Mouse (Mus musculus): ENCODE data around the gene Sh3bp1.

Gene Sh3bp1

DNA sequence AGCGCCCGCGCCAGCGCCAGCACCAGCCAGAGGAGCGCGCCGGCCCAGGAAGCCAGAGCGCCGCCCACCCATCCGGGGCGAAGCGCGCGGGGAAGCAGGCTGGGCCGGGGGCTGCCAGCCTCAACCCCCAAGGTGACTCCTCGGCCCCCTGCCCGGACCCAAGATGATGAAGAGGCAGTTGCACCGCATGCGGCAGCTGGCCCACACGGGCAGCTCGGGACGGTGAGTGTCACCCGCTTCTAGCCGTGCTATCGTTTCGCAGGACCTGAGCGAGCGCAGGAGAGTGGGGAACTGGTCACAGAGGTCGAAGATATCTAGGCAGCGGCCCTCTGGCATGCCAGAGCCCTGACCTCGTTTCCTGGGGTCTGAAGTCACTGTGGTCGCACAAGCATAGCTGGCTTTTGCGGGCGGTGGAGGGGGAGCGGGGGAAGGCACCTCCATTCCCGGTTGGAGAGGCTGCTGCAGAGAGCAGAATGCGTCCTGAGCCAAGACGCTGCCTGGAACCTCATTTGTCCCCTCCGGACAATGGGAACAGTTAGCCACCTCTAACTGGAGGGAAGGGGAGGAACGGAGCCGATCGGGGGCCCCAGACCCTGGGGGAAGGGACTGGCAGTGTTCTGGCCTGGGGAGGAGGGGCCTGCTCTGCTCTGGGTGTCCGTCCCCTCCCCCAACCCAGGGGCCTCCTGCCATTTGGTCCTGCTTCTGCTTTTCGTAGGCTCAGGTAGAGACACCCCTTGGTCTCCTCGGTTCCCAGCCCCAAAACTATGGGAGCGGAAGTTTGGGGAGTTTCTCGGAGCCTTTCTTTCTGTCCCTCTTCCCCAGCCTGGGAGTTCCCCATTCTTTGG lies at the start of gene Sh3bp1:
Gene Sh3bp1 (plus strand): TSS at position 29 of the 845 bp plus-strand sequence.
- peak; percentile 70 for DNase-seq

DNA sequence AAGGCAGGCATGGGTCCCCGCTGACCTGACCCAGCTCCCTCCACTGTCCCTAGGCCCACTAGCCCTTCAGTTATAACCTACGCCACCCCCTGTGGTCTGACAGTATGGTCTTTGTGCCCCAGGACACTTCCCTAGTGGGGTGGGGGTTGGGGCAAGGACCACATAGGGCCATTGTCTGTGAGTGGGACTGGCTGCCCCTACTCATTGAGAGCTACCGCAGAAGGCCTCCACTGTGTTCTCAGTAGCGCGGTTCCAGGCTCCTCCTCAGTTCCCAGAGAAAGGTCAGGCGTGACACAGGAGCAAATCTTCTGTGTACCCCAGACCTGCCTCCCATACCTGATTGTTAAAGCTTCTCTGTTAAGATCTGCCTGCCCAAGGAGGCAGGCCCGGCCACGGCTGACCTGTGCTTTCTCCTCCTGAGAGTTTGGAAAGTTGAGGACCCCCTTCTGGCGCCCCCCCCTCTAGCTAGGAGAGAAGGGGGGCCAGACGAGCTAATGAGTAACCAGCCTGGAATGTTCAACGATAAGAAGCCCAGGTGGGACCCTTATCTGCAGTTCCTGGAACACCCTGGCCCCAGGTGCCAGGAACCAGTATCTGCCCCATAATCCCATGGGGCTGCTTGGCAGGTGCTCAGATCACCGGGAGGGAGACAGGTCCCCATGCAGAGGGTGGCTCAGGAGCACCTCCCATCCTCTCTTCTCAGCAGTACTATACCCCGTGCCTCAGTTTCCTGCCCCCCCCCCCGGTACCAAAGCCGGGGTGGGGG lies 49.3 kb upstream of the Sh3bp1 start:
- no peak for DNase-seq

GRCm38 (mm10) chr15:78850944-78851343 lies 48.6 kb upstream of the Sh3bp1 start:
- DNase-seq = no peak

- peak; percentile 94 to 95 for DNase-seq
Observed at GRCm38 (mm10) chr15:78851505-78852153, 47.9 kb upstream of the Sh3bp1 start.

DNA sequence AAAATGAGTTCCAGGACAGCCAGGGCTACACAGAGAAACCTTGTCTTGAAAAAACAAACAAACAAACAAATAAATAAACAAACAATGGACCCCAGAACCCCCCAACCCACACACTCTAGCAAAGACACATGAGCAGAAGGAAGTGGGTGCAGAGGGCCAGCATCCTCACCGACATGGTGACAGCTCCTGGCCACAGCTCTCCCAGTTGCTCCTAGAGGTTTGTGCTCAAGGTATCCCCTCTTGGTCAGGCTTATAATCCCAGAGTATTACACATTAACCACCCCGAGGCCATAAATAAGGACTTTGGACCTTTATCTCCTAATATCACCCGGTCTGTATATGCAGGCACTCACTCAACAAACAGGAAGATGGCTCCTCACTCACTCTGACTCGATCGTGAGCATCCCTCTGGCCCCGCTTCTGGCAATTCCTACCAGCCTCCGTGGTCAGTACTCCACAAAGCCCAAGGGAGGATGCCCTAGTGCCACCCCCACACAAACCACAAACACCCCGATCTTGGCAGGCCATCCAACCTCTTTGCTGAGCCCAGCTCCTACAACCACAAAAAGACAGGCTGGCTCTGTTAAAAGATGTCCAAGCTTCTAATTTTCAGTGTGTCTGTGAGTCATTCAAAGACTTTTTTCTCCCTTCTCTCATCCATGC lies 44.1 kb upstream of the Sh3bp1 start, which contains the start of gene Lgals2:
Gene Lgals2 (minus strand): TSS at position 227 of the 663 bp plus-strand sequence.
- no peak for DNase-seq

DNA sequence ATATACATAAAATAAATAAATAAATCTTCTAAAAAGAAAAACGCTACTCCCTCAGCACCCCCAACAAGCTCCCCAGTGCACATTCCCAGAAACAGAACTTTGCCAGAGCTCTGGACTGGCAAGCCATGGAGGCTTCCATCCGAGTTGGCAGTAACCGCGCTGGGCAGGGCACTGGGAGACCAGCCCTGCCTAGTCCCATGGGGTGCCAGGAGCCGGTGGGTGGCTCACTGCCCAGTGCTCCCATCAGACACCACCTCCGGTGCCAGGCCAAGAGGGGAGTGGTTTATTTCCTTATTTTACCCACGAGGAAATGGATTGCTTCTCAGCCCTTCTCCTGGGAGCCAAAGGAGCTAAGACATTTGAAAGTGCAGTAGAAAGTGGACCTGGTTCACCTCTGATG lies 42.6 kb upstream of the Sh3bp1 start:
- DNase-seq = no peak

GRCm38 (mm10) chr15:78859311-78859710 lies 40.3 kb upstream of the Sh3bp1 start:
- DNase-seq = no peak

- DNase-seq = no peak
Observed at GRCm38 (mm10) chr15:78859714-78860113, 39.9 kb upstream of the Sh3bp1 start.

DNA sequence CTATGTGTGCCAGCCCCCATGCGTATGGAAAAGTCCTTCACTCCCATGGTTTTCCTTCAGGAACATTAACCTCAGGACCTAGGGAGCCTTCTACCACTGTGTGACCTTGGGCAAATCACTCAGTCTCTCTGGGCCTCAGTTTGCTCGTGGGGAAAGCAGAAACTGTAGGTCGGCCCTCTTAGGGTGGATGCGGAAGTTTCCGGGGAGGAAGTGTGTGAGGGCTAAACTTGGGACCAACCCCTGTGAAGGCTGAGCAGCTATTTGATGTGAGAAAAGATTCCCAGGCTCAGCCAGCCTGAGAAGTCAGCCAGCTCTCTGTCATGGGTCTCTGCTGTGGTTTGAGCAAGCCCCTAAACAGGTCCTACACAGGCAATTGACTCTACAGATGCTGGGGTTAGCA lies 37.3 kb upstream of the Sh3bp1 start:
- DNase-seq = no peak

- DNase-seq = no peak
Observed at GRCm38 (mm10) chr15:78863154-78863553, 36.4 kb upstream of the Sh3bp1 start.

GRCm38 (mm10) chr15:78863852-78864253 lies 35.7 kb upstream of the Sh3bp1 start:
- DNase-seq = no peak

- no peak for DNase-seq
Observed at GRCm38 (mm10) chr15:78868398-78868797, 31.2 kb upstream of the Sh3bp1 start.

DNA sequence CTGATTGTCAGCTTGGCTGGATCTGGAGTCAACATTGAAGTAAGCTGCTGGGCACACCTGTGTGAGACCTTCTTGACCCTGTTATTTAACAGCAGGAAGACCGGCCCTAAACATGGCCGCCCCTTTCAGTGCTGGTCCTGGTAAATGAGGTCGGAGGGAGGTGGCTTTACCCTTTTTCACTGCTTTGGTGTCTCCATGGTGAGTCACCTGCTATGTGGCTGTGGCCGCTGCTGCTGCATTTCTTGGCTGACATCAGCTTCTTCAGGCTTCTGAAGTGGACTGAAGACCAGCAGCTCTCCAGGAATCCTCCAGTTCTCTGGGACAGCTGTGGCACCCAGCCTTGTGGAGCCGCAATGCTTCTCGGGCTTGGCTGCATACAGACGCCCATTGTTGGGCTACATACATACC lies 30.7 kb upstream of the Sh3bp1 start:
- no peak for DNase-seq

DNA sequence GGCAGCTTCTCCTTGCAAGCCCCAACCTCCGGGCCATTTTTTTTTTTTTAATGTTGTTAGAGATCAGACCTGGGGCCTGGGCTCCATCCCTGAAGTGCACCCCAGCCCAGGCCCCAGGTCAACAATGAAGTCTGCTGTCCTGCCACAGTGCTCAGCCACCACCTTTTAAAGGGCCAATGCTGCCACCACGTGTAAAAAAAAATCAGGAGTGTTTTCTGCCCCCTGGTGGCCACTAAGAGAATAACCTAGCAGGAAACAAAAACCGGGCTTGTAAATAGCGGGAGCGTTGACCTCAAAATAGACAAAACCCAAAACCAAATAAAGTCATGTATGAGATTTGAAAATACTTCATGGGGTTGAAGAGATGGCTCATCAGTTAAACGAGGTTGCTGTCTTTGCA lies 29.8 kb upstream of the Sh3bp1 start:
- peak; percentile 69 to 70 for DNase-seq

DNA sequence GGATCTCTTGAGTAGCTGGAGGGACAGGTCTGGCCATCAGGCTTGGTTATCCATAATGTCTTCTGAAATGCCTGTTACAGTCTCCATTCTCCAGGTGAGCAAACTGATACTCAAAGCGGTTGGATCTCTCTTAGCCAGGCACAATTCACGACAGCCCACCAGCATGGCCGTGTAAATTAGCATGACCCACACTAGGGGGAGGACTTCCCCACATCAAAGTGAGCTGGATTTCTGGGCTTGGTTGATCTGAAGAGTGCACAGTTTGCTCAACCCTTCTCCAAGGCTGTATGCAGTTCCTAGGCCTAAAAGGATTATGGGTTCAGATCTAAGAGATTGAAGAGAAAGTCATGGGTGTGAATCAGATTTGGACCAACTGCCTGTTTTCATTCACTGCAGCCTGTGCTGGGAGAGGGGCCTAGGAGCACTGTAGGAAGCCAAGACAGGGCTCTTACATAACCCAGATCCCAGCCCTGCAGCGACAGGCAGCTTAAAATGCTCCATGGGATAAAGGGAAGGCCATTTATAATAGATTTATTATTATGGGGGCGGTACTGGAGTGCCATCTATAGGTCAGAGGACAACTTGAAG lies 27.5 kb upstream of the Sh3bp1 start:
- DNase-seq = no peak

DNA sequence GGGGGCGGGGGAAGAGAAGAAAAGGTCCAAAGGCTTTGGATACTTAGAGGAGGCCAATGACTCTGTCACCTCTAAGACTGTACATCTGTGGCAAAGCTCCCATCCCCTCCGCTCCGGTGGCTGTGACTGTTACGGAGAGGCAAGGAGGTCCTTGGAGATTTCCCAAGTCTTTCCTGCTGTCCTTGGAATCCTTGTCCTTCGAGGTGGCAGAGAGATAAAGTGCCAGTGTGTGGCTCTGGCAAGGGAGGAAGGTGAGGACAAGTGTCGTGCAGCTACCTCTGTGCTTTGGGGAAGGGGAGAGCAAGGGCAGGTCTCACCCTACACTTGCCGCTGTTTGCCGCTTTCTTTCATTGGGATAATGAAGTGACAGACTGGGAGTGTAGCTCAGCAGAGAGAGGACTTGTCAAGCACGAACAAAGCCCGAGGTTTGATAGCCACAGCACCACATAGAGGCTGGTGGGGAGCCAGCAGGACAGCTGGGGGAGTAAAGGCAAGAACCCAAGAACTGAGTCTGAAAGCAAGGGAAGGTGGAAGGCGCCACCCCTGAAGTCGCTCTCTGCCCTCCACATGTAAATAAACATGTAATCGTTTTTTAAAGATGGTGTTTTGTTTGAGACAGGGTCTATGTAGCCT lies 25.6 kb upstream of the Sh3bp1 start:
- no peak for DNase-seq

- no peak for DNase-seq
Observed at GRCm38 (mm10) chr15:78874989-78875388, 24.6 kb upstream of the Sh3bp1 start.

DNA sequence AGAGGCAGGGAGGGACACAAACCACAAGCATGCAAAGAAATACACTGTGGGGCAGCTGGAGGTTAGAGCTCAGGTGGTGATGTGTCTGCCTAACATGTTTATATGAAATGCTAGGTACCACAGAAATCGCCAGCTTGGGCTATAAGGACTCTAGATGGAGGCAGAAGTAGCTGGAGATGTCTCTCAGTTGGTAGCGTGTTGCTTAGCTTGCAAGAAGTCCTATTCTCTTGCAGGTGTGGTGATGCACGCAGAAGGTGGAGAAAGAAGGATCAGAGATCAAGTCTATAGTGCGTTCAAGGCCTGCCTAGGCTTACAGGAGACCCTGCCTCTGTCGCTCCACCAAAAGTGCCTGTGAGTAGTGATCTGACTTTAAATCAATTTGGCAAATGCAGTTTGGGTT lies 24.0 kb upstream of the Sh3bp1 start:
- DNase-seq = no peak

DNA sequence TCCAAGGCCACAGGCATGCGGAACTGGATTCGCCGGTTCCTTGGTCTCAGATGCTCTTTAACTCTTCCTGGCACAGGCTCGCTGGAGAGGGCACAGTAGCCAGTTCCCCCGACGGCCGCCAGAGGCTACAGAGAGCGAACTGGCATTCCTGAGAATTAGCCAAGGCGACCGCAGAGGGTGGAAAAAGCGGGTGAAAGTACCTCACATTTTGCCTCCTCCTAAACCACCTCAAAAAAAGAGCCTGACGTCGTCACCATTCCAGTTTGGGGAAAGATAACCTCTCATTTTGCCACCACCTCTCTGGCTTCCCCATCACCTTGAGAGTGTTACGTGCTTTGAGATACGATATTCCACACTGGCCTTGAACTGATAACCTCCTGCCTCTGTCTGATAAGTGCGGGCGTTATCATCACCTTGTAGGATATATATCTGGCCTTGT lies 23.3 kb upstream of the Sh3bp1 start:
- DNase-seq = peak; percentile 69 to 70

GRCm38 (mm10) chr15:78876991-78877809 lies 22.4 kb upstream of the Sh3bp1 start, which contains the start of gene Gga1:
TSS of gene Gga1 (plus strand) at chr15:78877190.
- DNase-seq = peak; percentile 95 to 96

Data from B cell, adult 2 months (primary cell).